Mouse (Mus musculus): ENCODE results near the gene Gas2l2.

DNA sequence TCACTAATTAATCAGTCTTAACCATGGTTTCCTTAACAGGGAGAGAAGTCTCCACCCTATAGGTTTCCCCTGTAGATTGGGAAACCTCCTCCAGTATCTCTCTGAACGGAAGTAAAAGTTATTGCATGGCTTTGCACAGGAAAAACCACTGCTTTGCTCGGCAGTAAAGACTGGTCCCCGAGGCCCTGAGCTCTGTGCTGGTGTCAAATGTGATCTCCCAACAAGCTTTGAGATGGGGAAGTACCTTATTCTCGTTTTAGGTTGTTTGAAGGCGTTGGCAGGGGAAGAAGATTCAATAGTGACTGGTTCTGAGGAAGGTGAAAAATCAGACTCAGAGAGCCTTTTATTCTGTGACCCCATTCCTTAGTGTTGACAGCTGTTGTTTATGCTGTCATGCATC is 30.5 kb downstream of the Gas2l2 start:
- TF ChIP-seq POLR2A (IDR thresholded peaks at IDR 0.05; ENCODE audit: insufficient read depth, low read depth, low read length), result no peak
- no peak for TF ChIP-seq CTCF (IDR thresholded peaks at IDR 0.05; ENCODE audit: insufficient read depth, low read depth, low read length)
